Mouse (Mus musculus) embryonic fibroblast, embryonic 13.5 days (primary cell): Measurements from ENCODE around the gene Ephb2.

Experiments
- CTCF ChIP-seq: IDR thresholded peaks from 2 replicates; pipeline ENCODE4 v1.5.1; 2011; ENCODE audit warnings: mild to moderate bottlenecking, control low read depth, low read length, moderate library complexity, borderline replicate concordance; ENCODE audit not compliant: insufficient read depth
- POLR2A ChIP-seq: IDR thresholded peaks from 2 replicates; pipeline ENCODE4 v1.6.1; 2011; ENCODE audit warnings: low read depth, mild to moderate bottlenecking, control low read depth, low read length, moderate library complexity

- no peak for TF ChIP-seq CTCF
- TF ChIP-seq POLR2A, result no peak
Observed at GRCm38 (mm10) chr4:136741840-136742239, 93.9 kb downstream of the Ephb2 start.
